Mouse (Mus musculus) adrenal gland, adult (tissue): ENCODE data around the gene Gcn1l1.

Source experiments
- DNase-seq, 2 experiments: peaks; one replicate each; pipeline ENCODE4 v3.0.0; 2022 to 2023; ENCODE audit warnings: low spot score in 1 of 2; ENCODE audit not compliant: inconsistent age in 2 of 2

The Gcn1l1 gene

DNA sequence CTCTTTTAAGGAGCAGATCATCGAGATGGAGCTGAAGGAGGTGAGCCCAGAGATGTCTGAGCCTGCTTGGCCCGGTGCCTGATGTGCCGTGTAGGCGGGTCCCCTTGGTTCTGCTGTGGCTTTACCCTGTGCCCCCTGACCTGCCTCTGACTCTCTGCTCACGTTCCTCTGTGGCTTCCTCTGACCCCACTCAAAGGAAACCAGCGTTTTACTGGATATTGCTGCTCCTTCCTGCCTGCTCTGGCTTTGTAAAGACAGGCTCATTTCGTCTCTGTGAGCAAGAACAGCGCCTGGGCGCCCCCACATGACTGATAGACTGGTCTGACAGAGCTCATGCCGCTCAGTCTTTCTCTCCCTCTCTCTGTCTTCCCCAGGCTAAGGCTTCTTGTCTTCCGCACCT lies 26.0 kb downstream of the Gcn1l1 start:
- no peak for DNase-seq

DNA sequence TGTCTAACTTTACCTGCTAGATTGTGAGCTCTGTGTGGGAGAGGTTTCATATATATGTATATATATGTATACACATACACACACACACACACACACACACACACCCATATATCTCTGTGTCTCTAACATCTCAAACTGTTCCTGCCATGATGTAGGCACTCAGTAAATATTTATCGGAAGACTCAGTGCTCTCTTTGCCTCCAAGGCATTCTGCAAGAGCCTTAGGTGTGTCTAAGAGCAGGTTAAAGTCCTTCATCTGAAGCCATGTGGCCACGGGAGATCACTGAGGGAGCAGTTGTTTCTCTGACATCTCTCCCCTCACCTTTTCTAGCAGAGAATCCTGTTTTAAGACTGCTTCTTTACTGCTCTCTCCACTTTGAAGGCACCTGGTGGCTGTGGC lies 26.5 kb downstream of the Gcn1l1 start:
- no peak for DNase-seq

GRCm38 (mm10) chr5:115603561-115603960 lies 38.5 kb downstream of the Gcn1l1 start:
- peak; percentile 70 to 73 for DNase-seq

- peak in 1 of 2 experiments; percentile 58 for DNase-seq
Observed at GRCm38 (mm10) chr5:115611566-115611965, 46.5 kb downstream of the Gcn1l1 start.

DNA sequence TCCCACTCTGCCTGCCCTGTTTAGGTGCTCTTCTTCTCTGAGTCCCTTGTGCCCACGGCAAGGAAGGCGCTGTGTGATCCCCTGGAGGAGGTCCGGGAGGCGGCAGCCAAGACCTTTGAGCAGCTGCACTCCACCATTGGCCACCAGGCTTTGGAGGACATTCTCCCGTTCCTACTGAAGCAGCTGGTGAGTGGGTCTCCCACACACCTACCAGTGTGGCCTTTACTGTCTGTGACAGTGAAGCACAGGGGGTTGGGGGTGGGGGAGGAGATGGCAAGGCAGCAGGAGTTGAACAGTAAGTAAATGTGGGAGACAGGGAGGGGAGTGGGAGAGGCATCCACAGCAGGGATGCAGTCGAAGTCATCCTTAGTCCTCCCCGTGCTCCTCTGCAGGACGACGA lies 48.3 kb downstream of the Gcn1l1 start:
- no peak for DNase-seq

GRCm38 (mm10) chr5:115614948-115615347 lies 49.9 kb downstream of the Gcn1l1 start:
- peak; percentile 40 to 71 for DNase-seq

GRCm38 (mm10) chr5:115619690-115620089 lies 54.6 kb downstream of the Gcn1l1 start:
- DNase-seq: no peak

DNA sequence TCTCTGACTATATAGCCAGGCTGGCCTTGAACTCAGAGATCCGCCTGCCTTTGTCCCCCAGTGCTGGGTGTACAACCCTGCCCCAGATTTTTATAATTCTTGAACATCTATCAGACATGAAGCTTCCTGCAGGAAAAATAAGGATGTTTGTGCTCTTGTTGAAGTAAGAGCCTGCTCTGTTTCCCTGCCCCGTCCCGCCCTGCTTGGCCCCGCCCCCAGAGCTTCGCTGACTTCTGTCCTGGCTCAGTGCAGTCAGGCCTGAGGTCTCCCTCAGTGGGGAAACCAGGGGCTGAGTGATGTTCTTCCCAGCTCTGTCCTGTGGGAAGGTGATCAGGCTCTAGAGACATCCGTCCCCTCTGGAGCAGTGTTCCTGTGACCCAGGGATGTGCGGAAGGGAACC lies 57.6 kb downstream of the Gcn1l1 start:
- no peak for DNase-seq

- DNase-seq: no peak
Observed at GRCm38 (mm10) chr5:115623694-115624440, 58.8 kb downstream of the Gcn1l1 start.

DNA sequence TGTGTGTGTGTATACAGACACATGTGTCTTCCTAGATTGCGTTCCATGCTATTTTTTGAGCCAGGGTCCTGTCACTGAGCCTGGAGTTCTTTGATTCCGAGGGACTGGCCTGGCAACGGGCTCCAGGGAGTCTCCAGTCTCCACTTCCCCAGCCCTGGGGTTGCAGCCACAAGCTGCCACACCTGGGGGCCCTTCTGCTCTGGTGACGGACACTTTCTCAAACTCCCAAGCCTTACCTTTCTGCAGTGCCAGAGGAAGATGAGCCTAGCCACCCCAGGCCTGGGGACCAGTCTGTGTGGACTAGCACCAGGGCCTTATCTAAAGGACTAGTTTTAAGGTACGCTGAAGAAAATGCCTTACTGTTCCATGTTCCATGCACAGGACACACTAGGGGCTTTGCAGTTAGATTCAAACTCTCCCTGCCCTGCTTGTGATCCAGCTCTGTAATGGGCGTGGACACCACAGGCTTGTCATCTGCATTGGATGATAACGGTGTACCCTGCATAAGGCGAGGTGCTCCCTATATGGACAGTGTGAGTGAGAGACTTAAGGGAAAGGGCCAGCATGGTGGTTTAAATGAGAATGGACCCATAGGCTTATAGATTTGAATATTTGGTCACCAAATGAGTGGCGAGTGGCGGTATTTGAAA lies 61.3 kb downstream of the Gcn1l1 start:
- no peak for DNase-seq

- DNase-seq: no peak
Observed at GRCm38 (mm10) chr5:115628083-115628482, 63.0 kb downstream of the Gcn1l1 start.

- no peak for DNase-seq
Observed at GRCm38 (mm10) chr5:115629672-115630071, 64.6 kb downstream of the Gcn1l1 start.

- DNase-seq: no peak
Observed at GRCm38 (mm10) chr5:115630291-115630690, 65.2 kb downstream of the Gcn1l1 start.

GRCm38 (mm10) chr5:115631505-115632357 lies 66.7 kb downstream of the Gcn1l1 start, which contains the start of gene Rab35:
Rab35 (plus strand) TSS chr5:115631908.
- DNase-seq: peak; percentile 97 to 98

DNA sequence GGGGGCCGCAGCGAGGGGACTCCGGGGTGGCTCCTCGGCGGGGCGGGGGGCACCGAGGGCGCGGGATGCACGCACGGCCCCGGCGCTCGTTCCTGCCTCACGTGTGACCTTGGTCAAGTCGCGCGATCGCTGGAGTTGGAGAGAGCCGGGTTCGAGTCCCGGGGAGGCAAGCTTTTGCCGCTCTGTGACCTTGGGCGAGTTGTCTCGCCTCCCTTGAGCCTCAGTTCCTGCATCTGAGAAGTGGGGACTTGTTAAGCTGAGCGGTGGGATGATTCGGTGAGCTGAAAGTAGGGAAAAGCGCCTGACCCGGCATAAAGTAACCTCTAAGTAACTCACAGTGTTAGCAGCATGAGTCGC lies 67.3 kb downstream of the Gcn1l1 start:
- peak; percentile 63 to 81 for DNase-seq

DNA sequence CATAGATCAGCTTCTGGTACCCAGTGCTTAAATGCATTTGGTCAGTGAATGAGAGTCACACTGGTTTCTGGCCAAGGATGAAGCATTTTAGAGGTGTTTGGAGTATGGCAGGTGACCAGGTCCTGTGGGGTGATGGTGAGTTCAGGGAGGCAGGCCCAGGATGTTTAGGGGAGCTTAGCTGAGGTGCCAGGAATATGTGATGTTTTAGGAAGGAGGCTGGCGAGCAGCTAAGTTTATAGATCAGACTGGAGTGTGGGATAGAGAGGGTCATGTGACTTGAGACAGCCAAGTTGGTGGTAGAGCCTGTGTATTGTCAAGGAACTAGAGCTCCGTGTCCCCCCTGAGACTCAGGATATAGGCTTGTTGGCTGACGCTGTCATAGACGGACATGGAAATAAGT lies 68.0 kb downstream of the Gcn1l1 start:
- DNase-seq: peak in 1 of 2 experiments; percentile 51

DNA sequence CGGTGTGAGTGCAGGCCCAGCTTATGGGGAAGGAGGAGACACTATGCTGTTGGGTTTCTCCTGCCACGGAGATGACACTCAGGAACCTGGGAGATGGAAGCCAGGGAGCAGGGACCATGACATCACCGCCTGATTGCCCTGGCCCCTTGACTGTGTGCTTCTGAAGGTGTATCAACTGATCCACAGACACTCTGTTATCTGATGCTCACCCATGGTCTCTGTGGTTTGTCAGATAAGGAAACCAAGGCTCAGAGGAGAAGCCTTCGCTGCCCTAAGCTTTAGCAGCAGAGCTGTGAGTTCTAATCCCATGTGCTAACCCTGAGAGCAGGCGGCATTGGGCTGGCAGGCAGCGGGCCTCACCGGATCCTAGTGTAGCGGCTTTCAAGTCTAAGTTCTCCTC lies 69.0 kb downstream of the Gcn1l1 start:
- DNase-seq: no peak

GRCm38 (mm10) chr5:115635536-115635935 lies 70.5 kb downstream of the Gcn1l1 start:
- DNase-seq: no peak

GRCm38 (mm10) chr5:115644192-115644591 lies 79.1 kb downstream of the Gcn1l1 start:
- DNase-seq: peak in 1 of 2 experiments; percentile 24

- no peak for DNase-seq
Observed at GRCm38 (mm10) chr5:115648876-115649275, 83.8 kb downstream of the Gcn1l1 start.

GRCm38 (mm10) chr5:115649699-115650098 lies 84.6 kb downstream of the Gcn1l1 start:
- DNase-seq: peak in 1 of 2 experiments; percentile 76

DNA sequence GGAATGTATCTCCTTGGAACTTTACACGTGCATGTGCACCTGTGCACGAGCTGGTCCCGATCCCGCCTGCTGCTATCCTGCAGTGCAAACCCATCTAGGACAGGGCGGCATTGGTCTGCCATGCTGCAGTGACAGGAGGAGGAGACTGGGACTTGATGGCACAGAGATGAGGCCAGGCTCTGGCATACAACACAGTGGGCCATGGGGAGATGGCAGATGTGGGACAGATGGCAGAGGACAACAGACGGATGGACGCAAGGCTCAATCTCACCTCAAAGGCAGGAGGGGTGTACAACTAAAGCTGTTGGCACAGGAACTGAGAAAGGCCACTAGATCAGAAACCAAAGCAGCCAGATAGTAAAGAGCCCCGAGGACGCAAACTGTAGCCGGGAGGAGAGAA lies 85.8 kb downstream of the Gcn1l1 start:
- peak in 1 of 2 experiments; percentile 34 for DNase-seq
